Mouse (Mus musculus) 416B (cell line): ENCODE measurements around the gene Treml2.
"Not testable (repeated sequence)": the region's sequence is repeated elsewhere in the genome, so short reads cannot be mapped to it uniquely, and the experiment has no call there.

Experiments
- DNase-seq: peaks from one replicate; pipeline ENCODE4 v3.0.0; 2011; ENCODE audit warnings: low read depth

Gene Treml2

DNA sequence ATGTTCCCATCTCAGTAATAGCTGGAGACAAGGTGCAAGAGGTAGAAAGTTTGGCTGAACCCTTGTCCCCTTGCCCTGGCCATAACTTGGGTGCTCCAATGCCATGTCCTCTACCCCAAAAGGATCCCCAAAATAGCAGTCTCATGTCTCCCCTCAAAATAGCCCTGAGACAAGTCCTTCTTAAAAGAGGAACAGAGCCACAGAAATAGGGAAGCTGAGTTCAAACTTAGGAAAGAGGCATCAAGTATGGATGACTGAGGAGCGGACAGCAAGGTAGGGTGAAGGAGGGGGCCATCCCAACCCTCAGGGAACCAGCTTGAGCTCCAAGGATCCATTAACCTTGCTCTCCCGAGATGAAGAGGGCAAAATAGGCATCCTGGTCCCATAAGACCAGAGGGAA, 48.0 kb downstream of the Treml2 start:
- DNase-seq: no peak

- DNase-seq: no peak
These were observed 51.4 kb downstream of the Treml2 start for GRCm38 (mm10) chr17:48350681-48351193.

DNA sequence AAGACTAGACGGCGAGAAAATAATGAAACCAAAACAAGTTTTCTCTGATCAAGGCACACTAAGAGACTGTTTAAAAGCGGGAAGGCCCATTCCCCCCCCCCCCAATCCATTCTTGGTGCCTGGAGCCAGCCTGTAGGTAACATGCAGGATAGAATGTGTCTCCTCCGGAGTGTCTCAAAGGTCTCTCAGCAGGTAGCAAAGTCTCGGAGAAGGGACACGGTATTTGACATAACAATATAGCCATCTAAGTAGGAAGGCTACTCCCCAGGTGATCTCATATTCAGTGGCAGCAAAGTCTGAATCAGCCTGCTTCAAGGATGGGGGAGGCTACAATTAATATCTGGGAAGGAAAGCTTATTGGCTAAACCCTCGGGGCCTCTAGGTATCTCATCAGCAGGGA, 53.7 kb downstream of the Treml2 start:
- DNase-seq: not testable (repeated sequence)

DNA sequence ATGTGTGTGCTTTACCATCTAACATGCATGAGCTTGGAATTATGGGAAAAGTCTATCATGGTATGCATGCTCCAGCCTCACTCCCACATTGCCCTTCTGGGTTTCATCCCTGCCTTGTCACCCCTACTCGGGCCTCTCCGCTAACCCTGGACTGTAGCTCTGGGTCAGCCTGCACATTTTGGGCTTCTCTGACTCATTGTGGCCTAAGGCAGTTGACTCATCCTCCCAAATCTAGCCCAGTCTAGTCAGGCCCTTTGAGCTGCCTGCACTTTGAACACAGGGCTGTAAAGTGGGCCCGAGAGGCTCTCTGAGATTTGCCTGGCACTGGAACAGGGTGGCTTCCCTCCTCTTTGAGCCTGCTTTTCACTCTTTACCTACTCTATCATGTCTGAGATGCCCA, 56.5 kb downstream of the Treml2 start:
- peak; percentile 80 for DNase-seq

GRCm38 (mm10) chr17:48357892-48358291, 58.6 kb downstream of the Treml2 start:
- DNase-seq: no peak

DNA sequence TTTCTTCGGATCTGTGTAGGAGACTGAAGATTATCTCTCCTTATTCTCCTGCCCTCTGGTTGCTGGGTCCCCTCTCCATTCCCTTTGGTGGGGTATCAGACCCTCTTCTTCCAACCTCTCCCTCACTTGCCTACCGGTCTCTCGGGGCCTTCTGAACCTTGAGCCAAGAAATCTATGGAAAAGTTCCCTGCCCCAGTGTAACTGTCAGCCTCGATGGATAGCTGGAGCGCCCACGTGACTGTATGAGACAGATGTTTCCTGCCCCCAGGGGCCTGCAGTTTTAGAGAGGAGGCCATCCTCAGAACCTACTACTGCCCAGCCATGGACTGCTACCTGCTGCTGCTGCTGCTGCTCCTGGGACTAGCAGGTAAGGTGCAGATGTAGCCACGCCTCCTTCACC, 60.3 kb downstream of the Treml2 start, which contains the start of gene Treml1:
Treml1 (plus strand) TSS at position 301 of the 400 bp plus-strand sequence.
- DNase-seq: peak; percentile 25

DNA sequence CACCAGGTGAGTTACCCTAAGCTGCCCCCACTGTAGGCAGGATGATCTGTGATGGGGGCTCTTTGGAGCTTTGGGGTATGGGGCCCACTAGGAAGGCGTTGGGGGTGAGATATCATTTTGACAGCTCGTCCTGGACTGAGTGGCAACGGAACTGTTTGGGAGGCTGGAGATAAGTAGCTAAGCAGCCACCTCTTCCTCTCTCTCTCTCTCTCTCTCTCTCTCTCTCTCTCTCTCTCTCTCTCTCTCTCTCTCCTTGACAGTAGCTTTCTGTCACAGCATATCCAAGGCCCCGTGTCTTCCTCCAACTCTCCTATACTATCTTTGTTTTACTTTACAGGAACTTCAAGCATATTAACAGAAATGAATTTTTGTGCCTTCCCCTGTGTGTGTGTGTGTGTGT, 61.2 kb downstream of the Treml2 start:
- DNase-seq: peak; percentile 55
